Mouse (Mus musculus) layer of hippocampus, adult 9-10 months (tissue): Measurements from ENCODE around the gene Spata2.

ENCODE experiments used
- DNase-seq: peaks from one replicate; pipeline ENCODE4 v3.0.0; 2022; ENCODE audit warnings: low spot score

The Spata2 gene

GRCm38 (mm10) chr2:167508569-167508968 is 15.9 kb upstream of the Spata2 start:
- DNase-seq, result no peak

- no peak for DNase-seq
Measured at GRCm38 (mm10) chr2:167507719-167508385, 15.2 kb upstream of the Spata2 start.

DNA sequence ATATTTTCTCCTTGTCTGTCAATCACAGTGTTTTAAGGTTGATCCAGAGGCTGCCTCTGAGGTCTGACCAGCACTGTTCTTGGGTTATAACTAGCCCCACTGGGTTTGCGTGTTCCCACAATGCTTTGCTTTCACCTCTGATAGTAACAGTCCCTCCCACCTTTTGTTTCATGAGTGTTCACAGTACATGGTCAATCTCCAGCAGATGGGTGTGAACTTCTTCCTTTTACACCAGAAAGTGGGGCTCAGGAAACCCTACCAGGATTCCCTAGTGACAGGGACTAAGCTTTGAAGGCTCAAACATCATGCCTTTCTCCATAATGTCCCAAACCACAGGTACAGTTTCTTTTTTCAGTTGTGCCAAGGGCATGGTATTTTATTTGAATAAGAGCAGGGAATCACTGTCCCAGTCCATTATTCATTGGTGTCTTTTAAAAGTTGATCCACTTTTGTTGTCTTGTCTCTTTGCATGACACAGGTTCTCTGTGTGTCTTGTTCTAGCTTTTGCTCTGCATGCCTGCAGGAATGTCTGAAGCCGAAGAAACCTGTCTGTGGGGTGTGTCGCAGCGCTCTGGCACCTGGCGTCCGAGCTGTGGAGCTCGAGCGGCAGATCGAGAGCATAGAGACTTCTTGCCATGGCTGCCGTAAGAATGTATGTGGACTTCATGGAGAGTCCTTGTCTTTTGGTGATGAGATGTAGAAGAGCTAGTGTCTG is 14.0 kb upstream of the Spata2 start:
- DNase-seq, result no peak

DNA sequence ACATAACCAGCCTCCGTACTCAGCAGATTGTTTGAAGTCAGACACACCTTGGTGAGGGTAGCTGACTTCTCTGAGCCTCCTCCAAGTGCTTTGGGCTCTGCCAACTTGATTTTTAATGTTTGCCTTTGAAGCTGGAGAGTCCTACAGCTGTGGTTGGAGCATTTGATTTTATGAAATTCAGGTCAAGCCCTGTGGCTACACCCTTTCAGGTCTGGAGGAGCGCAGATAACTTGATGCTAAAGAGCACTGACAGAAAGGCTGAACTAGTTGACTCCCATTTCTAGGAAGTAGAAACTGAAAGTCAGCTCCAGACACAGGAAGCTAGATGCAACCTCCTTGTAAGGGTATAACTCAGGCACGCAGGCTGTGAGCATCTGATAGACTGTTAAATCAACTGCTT is 12.4 kb upstream of the Spata2 start:
- no peak for DNase-seq

DNA sequence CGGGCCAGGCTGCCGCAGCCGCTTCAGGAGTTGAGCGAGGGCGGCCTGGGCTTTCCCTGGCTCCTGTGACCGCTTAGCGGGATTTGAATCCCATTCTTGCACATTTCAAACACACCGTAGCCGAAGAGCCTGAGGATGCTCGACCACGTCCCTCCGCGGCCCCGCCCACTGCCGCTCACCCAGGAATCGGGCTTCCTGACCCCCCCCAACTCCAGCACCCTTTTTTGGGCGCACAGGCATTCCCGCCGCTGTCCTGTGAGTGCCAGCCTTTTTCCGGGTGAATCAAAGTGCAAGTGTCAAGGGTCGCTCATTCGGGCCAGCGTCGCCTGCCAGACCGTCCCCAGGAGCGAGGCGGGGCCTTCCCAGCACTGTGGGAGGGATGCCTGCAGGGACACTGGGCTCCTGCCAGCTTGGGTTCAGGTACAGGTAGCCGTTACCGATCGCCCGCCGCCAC is 11.2 kb upstream of the Spata2 start:
- no peak for DNase-seq

GRCm38 (mm10) chr2:167503253-167503895 is 10.7 kb upstream of the Spata2 start:
- DNase-seq, result no peak

- DNase-seq, result no peak
Measured at GRCm38 (mm10) chr2:167502554-167503252, 10.0 kb upstream of the Spata2 start.

GRCm38 (mm10) chr2:167497272-167497671 is 4.6 kb upstream of the Spata2 start:
- DNase-seq, result no peak

DNA sequence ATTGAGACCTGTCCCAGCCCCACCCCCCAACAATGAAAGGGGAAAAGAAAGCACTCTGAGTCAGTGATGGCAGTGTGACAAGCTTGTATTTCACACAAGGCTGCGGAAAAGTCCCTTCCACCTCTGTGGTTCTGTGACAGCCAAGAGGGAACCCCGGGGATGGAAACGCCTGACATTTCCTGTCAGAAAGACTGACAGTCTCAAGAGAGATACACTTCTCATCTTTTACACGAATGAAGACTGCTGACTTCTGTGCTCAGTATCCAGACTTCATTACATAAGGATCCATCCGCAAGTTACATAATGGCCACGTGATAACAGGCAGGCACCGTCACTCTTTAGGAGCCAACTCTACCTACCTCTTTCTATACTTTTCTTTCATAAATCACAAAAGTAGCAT is 3.8 kb upstream of the Spata2 start:
- DNase-seq, result no peak

DNA sequence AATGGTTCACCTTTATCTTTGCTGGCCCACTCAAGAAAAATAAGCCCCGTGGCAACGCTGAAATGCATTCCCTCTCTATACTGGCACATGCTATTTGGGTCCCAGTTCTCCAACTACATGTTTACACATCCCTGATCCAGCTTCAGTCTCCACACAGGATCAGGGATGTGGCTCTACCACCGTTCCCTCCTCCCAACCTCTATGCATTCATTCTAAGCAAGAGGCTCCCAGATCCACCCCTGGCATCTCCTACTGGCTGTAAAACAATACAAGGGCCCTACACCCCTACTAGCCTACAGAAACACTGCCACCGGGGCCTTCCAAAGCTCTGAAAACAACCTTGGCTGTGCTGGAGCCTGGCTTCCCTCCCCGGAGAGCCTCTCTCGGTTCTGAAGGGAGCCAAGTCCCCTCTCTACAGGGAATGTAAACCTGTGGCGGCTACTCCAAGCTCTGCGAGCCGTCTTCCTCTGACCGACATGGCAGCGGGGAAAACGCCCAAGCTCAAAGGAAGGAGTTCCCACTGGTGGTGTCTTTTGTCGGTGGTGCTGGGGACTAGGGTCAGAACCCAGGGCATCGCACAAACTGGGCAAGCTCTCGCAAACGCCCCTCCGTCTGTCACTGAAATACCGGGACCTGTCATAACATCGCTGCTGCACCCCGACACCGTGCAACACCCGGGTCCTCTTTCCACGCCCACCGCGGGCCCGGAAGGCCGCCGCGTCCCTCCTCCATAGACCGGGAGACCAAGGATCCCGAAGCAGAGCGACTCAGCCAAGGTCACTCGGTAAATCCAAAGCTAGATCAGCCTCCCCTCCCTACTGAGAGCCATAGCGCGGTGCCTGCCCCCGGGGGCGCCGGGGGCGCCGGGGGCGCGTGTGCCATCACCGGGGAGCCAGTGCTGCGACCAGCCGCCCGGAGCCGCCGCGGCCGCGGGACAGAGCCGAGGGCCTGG is 654 bp downstream of the Spata2 start, which contains the start of gene Rnf114:
Gene Rnf114, plus strand, starts transcription at position 889 of the 952 bp plus-strand sequence.
- no peak for DNase-seq

DNA sequence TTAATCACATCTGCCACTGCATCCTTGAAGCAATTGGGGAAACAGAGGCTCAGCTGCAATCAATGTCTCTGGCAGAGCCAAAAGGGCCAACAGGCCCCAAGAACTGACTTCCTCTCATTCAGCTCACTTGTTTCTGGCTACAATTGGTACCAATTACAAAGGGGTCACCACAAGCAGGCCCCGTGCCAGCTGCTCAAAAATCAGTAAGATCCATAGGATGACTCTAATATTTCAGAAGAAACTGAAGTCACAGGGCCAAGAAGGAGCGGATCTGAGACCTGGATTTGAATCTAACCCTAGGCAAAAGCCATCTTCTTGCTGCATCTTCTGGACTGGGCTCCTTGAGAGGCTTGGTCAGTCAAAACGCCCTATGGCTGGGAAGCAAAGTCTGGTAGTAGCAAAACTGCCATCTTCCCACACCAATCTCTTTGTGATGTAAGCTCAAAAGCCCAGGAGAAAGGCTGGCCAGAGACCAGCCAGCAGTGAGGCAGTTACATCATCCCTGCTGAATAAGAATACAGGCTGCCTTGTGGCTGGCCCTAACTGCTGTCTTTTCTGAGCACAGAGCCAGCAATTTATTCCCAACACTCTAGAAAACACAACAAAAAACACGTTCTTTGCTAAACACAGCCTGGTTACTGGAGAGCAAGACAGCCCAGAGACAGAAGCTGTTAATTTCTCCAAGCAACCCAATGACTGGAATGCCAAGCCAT is 1.7 kb downstream of the Spata2 start:
- no peak for DNase-seq

- no peak for DNase-seq
Measured at GRCm38 (mm10) chr2:167487994-167488393, 4.7 kb downstream of the Spata2 start.

- no peak for DNase-seq
Measured at GRCm38 (mm10) chr2:167487551-167487950, 5.1 kb downstream of the Spata2 start.

DNA sequence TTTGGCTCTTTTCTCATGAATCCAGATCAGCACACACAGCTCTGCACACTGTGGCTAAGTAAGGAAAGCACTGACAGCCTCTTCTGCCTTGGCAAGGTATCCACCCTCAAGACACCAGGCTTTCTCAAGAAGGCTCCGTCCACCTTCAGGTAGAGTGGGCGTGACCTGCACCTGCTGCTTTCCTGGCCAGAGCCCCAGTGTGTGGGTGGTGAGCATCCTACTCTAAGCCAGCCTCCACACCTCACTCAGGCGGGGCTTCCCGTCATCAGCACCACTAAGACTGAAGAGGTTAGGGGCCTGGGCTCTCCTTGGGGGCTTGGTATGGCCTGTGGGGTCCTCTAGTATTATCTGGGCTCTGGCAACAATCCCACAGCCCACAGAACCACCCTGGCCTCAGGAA is 6.1 kb downstream of the Spata2 start:
- no peak for DNase-seq

DNA sequence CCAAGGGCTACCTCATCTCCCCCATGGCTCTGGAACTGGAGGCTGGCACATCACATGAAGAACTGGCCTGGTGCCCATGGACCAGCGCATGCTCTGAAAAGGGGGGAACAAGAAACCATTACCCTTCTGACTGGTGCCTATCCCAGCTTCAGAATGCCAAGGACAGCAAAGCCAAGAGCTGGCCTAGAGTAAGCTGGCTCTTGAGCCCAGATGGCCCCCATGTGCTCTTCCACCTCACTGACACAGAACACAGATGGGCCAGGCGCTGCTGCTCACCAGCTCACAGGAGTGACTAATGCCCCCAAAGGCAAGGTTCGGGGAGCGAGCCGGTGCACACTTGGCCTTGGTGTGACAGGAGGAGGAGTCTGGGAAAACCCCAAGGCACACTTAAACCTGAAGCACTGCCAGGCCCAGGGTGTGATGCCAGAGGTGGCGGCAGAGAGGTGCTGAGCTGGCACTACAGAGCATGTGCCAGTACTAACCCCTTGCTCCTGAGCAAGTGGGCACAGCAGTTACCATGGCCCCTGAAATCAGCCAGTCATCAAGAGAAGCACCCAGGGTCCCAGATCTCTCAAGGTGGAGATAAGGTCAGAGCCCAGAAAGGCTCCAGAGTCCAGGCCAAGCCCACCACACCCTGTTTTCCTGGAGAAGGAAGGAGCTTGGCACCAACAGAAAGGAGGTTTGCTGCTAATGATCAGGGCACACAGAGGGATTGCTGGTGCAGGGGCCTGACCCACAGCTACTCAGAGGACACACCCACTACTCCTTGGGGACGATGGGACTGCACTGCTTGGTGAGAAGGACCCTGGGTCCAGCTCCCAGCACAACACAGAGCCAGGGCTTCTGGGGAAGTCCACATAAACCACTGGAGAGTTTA is 6.9 kb downstream of the Spata2 start:
- DNase-seq, result no peak

- DNase-seq, result no peak
Measured at GRCm38 (mm10) chr2:167484932-167485331, 7.8 kb downstream of the Spata2 start.

- no peak for DNase-seq
Measured at GRCm38 (mm10) chr2:167483827-167484410, 8.8 kb downstream of the Spata2 start.

- no peak for DNase-seq
Measured at GRCm38 (mm10) chr2:167483081-167483826, 9.4 kb downstream of the Spata2 start.

GRCm38 (mm10) chr2:167482681-167483080 is 10.0 kb downstream of the Spata2 start:
- DNase-seq, result no peak
